Mouse (Mus musculus) hindbrain, embryonic 16.5 days (tissue): ENCODE results near the gene Ltn1. TPM values are rescaled to one million over a fixed set of nuclear protein-coding genes. Genes with fewer than 3 reads are reported as not detected.

Source experiments
- ATAC-seq: fragments of 200-750 bp; cut with Nextera tagmentation; 2 replicates; pipeline ENCODE4 v1.8.0; 2017; ENCODE audit warnings: moderate TSS enrichment, moderate library complexity
- H3K27ac ChIP-seq: fragments of 300-500 bp; sonication (generic); 2 replicates; pipeline ENCODE4 v1.5.1; 2014; ENCODE audit warnings: low read depth, mild to moderate bottlenecking, control low read depth, low read length, moderate library complexity
- H3K27me3 ChIP-seq: fragments of 300-500 bp; sonication (generic); replicated peaks from 2 replicates; pipeline ENCODE4 v1.6.1; 2014; ENCODE audit warnings: low read length; ENCODE audit not compliant: control insufficient read depth, insufficient read depth
- H3K36me3 ChIP-seq: fragments of 300-500 bp; sonication (generic); 2 replicates; pipeline ENCODE4 v1.6.1; 2014; ENCODE audit warnings: mild to moderate bottlenecking, low read length, moderate library complexity, mixed read lengths; ENCODE audit not compliant: control insufficient read depth, insufficient read depth
- H3K4me1 ChIP-seq: fragments of 300-500 bp; sonication (generic); 2 replicates; pipeline ENCODE4 v1.6.1; 2014; ENCODE audit warnings: low read depth, low read length; ENCODE audit not compliant: control insufficient read depth, insufficient read depth
- H3K4me2 ChIP-seq: fragments of 300-500 bp; sonication (generic); 2 replicates; pipeline ENCODE4 v1.6.1; 2014; ENCODE audit warnings: mild to moderate bottlenecking, low read length, control low read depth, moderate library complexity
- H3K4me3 ChIP-seq: fragments of 300-500 bp; sonication (generic); 2 replicates; pipeline ENCODE4 v1.5.1; 2014; ENCODE audit warnings: mild to moderate bottlenecking, low read length, control low read depth, moderate library complexity
- H3K9ac ChIP-seq: fragments of 300-500 bp; sonication (generic); 2 replicates; pipeline ENCODE4 v1.6.1; 2014; ENCODE audit warnings: low read depth, mild to moderate bottlenecking, control low read depth, low read length, moderate library complexity
- H3K9me3 ChIP-seq: fragments of 300-500 bp; sonication (generic); 2 replicates; pipeline ENCODE4 v1.6.1; 2014; ENCODE audit warnings: mild to moderate bottlenecking, low read length, moderate library complexity; ENCODE audit not compliant: control insufficient read depth
- WGBS: fragments of 180-500 bp; shearing (Covaris S2); extraction: QIAGEN DNeasy Blood & Tissue Kit; methylation state at CpG from one replicate; pipeline ENCODE4 v1.1.7; 2014; 5-methylcytosine and 5-hydroxymethylcytosine counted together
- polyA plus RNA-seq: library from polyadenylated mRNA; unstranded; fragments of >200 nt; fragmentation: Nextera tagmentation; extraction: Ambion mirVana; gene quantifications from 2 replicates; pipeline ENCODE4 v1.2.1, GENCODE M21; 2015

The Ltn1 gene
- 20.7 and 22.5 TPM in 2 replicates for polyA plus RNA-seq

DNA sequence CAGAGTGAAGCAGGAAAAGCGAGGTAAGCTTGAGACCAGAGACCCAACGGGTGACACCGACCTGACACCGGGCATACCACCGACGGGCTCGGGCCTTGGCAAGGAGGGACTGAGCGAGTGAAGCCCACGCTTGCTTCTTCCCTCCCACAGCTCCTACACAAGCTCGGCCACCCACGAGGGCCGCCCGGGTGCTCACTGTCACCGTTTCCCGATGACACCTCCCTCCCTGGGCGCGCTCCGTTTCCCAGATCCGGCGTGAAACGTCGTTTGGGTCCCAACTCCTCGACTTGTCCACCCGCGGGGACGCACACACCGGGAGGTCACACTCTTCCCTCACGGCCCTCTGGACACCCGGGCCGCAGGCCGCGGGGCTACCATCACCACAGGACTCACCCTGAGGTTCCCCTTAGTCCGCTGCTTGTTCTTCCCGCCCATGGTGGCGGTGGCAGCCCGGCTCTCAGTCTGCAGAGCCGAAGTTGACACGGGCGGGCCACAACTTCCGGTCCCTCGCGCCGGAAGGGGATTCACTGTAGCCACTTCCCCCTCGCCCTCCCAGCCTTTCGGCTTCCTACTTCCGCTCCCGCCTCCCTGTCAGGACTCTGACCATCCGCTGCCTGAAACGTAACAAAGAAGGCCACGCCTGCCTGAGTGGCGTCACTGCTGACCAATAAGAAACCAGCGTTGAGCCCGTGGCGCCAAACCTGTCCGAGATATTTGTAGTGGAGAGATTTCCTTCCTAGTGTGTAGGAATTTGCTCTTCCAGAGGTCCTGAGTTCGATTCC, at the start of gene Ltn1:
TSS of gene Ltn1 (minus strand) at position 580 of the 782 bp plus-strand sequence.
- H3K27ac ChIP-seq = 0 out of 2 replicates have a peak within 1 kb of the TSS, but pooled peaks have one; percentile 64

DNA sequence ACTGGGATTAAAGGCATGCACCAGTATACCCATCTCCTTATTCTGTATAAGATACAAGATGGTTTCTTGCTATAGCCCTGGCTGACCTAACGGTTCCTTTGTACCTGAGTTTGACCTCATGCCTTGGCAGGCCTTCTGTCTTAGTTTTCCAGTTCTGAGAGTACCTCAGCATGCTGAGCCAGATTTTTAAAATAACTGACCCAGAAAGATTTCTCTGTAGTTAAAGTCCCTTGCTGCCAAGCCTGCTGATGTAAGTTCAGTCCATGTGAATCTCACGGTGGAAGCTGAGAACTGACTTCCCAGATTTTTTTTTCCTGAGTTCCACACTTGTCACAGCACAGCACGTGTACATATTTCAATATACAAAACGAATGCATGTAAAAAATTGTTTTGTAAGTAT, 38.2 kb upstream of the Ltn1 start:
- H3K36me3 ChIP-seq = peaks cover 45% of the 10 kb centered on the region
- H3K4me3 ChIP-seq = no peak overlapping the region
- 87% methylated on average over 4 of the region's 4 CpGs for WGBS
- H3K4me1 ChIP-seq = no peaks in the 10 kb centered on the region
- H3K27ac ChIP-seq = no peak overlapping the region
- no peak overlapping the region for H3K4me2 ChIP-seq
- no peaks in the 10 kb centered on the region for H3K27me3 ChIP-seq
- no peaks in the 10 kb centered on the region for H3K9me3 ChIP-seq
- no peak overlapping the region for H3K9ac ChIP-seq
- no peak for ATAC-seq

More for the DNA sequence above, at the start of gene Ltn1:
- H3K4me1 ChIP-seq = peaks cover 6% of the 10 kb centered on the region; the same call in 1 of the 2 replicates
- peak within 1 kb of the TSS; percentile 96 for H3K4me3 ChIP-seq
- H3K9me3 ChIP-seq = no peaks in the 10 kb centered on the region
- H3K36me3 ChIP-seq = 0 out of 2 replicates have a peak, but pooled peaks cover 5% of the 10 kb centered on the region
- H3K27me3 ChIP-seq = no peaks in the 10 kb centered on the region
- under 1% methylated on average over 56 of the region's 56 CpGs for WGBS
- H3K9ac ChIP-seq = peak within 1 kb of the TSS; percentile 87
- peak within 1 kb of the TSS; percentile 88 for H3K4me2 ChIP-seq
- peak; percentile 100 for ATAC-seq

DNA sequence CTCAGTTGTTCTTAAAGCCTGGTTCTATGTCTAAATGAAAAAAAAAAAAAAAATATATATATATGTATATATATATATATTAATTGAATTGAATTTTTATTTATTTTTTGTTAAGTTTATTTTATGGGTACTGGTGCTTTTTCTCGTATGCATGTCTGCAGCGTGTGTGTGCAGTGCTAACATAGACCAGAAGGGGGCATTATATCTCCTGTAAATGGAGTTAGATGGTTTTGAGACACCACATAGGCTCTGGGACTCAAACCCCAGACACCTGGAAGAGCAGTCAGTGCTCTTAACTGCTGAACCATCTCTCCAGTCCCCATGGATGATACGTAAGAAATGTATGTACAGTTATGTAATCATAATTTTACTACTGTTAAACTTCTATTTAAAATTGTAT, 26.3 kb upstream of the Ltn1 start:
- H3K9ac ChIP-seq = no peak overlapping the region
- no peaks in the 10 kb centered on the region for H3K9me3 ChIP-seq
- 97% methylated on average over 3 of the region's 3 CpGs for WGBS
- no peak for ATAC-seq
- peaks cover 8% of the 10 kb centered on the region for H3K36me3 ChIP-seq
- H3K4me2 ChIP-seq = no peak overlapping the region
- H3K27ac ChIP-seq = no peak overlapping the region
- H3K4me3 ChIP-seq = no peak overlapping the region
- peaks cover 15% of the 10 kb centered on the region for H3K4me1 ChIP-seq
- H3K27me3 ChIP-seq = no peaks in the 10 kb centered on the region

DNA sequence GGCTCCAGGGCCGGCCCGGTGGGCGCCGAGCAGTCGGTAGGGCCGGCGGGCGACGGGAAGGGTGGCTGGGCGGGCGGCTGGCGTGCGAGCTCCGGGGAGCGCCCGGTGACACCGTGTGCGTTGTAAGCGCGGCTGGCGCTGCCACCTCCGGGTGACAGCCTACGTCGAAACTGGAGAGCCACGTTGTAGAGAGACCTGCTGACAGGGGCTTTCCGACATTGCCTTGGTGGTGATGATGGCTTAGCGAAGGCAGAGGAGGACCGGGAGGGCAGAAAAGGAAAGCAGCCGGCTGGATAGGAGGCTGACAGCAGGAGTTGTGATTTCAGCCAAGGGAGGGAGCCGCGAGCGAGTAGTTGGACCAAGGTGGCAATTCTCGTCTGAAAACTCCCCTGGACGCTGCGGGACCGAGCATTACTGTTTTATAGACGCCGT, 22.8 kb upstream of the Ltn1 start:
- Histone ChIP-seq H3K27ac (peak overlapping the region; percentile 85), H3K4me2 (peak overlapping the region; percentile 87), H3K9ac (peak overlapping the region; percentile 91), H3K9me3 (no peaks in the 10 kb centered on the region), H3K4me1 (peaks cover 15% of the 10 kb centered on the region), H3K27me3 (no peaks in the 10 kb centered on the region), H3K4me3 (peak overlapping the region; percentile 92), H3K36me3 (no peaks in the 10 kb centered on the region)
- WGBS = 0% methylated on average over 38 of the region's 38 CpGs
- peak; percentile 85; the same call in 1 of the 2 replicates for ATAC-seq

DNA sequence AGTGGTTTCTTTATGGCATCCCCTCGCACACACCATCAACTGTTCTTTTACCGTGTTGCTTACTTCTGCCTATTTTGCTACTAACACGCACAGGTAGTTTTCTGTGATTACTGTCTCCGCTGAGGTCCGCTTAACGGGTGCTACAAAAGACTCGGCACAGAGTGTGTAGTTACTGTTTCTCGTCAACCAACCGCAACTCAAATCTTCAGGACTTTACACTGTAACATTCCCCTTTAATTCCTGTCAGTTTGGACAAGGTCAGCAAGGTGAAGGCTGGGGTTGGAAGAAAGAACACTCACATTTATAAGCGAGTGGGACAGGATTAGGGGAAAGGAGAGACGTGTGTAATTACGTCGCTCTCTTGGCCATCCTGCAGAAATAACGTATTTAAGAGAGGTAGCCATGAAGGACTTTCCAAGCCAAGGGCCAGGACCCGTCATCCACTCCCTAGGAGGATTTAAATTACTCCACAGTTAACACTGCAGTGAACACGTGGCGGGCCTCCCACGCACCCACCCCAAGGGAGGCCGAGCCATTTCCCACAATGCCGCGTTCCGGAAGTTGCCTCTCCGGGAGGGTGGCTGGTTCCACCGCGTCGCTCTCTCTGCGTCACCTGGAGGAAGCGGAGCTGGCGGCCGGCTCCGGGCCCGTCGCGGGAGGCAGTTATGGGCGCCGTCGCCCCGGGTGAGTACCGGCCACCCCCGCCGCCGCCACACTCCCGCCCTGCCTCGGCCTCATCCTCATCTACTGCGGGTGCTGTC, 22.2 kb upstream of the Ltn1 start, which contains the start of gene Usp16:
TSS of gene Usp16 (plus strand) at position 285 of the 761 bp plus-strand sequence.
- H3K4me2 ChIP-seq = peak within 1 kb of the TSS; percentile 87
- H3K4me3 ChIP-seq = peak within 1 kb of the TSS; percentile 92
- H3K9me3 ChIP-seq = no peaks in the 10 kb centered on the region
- no peaks in the 10 kb centered on the region for H3K36me3 ChIP-seq
- WGBS = 10% methylated on average over 45 of the region's 45 CpGs
- peaks cover 15% of the 10 kb centered on the region for H3K4me1 ChIP-seq
- H3K27me3 ChIP-seq = no peaks in the 10 kb centered on the region
- H3K9ac ChIP-seq = peak within 1 kb of the TSS; percentile 91
- H3K27ac ChIP-seq = peak within 1 kb of the TSS; percentile 85
- peak; percentile 98 for ATAC-seq

DNA sequence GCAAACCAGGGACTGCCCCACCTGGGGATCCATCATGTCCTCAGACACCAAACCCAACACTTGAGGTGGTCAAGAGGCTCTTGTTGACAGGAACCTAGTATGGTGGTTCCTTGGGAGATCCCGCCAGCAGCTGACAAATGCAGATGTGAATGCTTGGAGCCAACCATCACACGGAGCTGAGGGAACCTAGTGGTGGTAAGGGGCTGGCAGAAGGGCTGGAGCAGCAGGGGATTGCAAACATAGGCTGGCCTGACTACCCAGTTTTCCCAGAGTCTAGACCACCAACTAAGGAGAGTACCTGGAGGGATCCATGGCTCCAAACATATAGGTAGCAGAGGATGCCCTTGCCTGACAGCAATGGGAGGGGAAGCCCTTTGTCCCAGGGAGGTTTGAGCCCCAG, 20.8 kb upstream of the Ltn1 start:
- Histone ChIP-seq H3K27me3 (no peaks in the 10 kb centered on the region), H3K36me3 (no peaks in the 10 kb centered on the region), H3K9me3 (no peaks in the 10 kb centered on the region; the same call in 1 of the 2 replicates), H3K4me3 (no peak overlapping the region), H3K4me2 (no peak overlapping the region), H3K9ac (no peak overlapping the region), H3K4me1 (peaks cover 15% of the 10 kb centered on the region), H3K27ac (no peak overlapping the region)
- WGBS = 95% methylated on average over 2 of the region's 2 CpGs
- no peak for ATAC-seq

DNA sequence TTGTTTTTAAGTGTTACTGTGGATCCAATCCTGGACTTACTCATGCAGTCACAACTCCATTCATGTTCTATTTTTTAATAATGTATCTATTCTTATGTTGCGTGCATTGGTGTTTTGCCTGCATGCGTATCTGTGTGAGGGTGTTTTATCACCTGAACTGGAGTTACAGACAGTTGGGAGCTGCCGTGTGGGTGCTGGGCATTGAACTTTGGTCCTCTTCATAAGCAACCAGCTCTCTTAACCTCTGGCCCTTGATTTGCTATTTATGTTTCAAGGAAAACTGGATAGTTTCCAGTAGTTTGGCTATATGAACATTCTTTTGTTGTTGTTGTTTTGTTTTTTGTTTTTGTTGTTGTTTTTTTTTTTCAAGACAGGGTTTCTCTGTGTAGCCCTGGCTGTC, 13.1 kb upstream of the Ltn1 start:
- H3K9me3 ChIP-seq = no peaks in the 10 kb centered on the region; the same call in 1 of the 2 replicates
- H3K9ac ChIP-seq = no peak overlapping the region
- H3K36me3 ChIP-seq = no peaks in the 10 kb centered on the region
- peaks cover 6% of the 10 kb centered on the region for H3K4me1 ChIP-seq
- H3K27me3 ChIP-seq = 0 out of 2 replicates have a peak, but pooled peaks cover 2% of the 10 kb centered on the region
- no peak for ATAC-seq
- no peak overlapping the region for H3K27ac ChIP-seq
- WGBS = 94% methylated on average over 3 of the region's 3 CpGs
- no peak overlapping the region for H3K4me3 ChIP-seq
- H3K4me2 ChIP-seq = no peak overlapping the region

DNA sequence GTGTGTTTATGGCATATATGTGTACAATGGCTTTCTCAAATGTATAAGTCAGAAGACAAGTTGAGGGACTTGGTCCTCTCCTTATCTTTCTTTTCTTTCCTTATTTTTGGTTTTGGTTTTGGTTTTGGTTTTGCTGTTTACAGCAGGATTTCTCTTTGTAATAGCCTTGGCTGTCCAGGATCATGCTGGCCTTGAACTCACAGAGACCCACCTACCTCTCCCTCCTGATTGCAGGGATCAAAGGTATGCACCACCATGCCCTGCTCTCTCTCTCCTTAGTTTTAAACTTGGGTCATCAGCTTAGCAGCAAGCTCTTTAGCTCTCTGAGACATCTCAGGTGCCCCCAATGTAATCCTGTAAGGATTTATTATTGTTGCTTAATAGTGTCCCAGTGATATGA, 12.7 kb upstream of the Ltn1 start:
- peaks cover 6% of the 10 kb centered on the region for H3K4me1 ChIP-seq
- no peak overlapping the region for H3K4me2 ChIP-seq
- no peak overlapping the region for H3K4me3 ChIP-seq
- no peaks in the 10 kb centered on the region for H3K36me3 ChIP-seq
- no peak for ATAC-seq
- no peak overlapping the region for H3K9ac ChIP-seq
- H3K27me3 ChIP-seq = 0 out of 2 replicates have a peak, but pooled peaks cover 2% of the 10 kb centered on the region
- no peak overlapping the region for H3K27ac ChIP-seq
- H3K9me3 ChIP-seq = no peaks in the 10 kb centered on the region; the same call in 1 of the 2 replicates

DNA sequence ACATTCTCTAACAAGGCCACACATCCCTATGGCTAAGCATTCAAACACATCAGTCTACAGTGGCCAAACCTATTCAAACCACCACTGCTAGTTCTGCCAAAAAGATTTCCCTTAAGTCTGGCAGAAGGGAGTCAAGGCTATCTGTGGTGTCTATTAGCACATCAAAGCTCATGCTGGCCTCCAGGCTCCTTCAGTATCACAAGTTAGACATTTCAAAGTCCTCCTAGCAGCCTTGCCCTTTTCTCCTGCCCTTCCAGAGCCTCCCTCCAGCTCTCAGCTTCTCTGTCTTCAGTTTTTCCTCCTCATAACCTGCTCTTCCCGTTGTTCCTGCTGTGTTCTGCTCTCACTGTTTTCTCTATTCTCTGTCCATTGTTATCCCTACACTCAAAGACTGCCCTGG, 11.7 kb upstream of the Ltn1 start:
- Histone ChIP-seq H3K9ac (no peak overlapping the region), H3K27me3 (0 out of 2 replicates have a peak, but pooled peaks cover 2% of the 10 kb centered on the region), H3K4me1 (peaks cover 11% of the 10 kb centered on the region), H3K27ac (no peak overlapping the region), H3K9me3 (no peaks in the 10 kb centered on the region; the same call in 1 of the 2 replicates), H3K4me2 (no peak overlapping the region), H3K4me3 (no peak overlapping the region), H3K36me3 (no peaks in the 10 kb centered on the region)
- no peak for ATAC-seq
- WGBS = 39% methylated on average over 1 of the region's 1 CpGs
